Mouse (Mus musculus) small intestine, adult 2 months (tissue): ENCODE measurements at regions not wholly inside any gene's neighbourhood (a gene's known extent, or its start where the extent isn't known, plus 50 kb on each side); places are given as distances from the start of the nearest gene placed in this dataset.

Experiments used
- CTCF ChIP-seq: fragments of 200-500 bp; IDR thresholded peaks from 2 replicates; pipeline ENCODE4 v1.5.1; 2012; ENCODE audit warnings: low read depth, mild to moderate bottlenecking, control low read depth, inconsistent platforms, low read length, moderate library complexity, mixed read lengths; ENCODE audit not compliant: insufficient replicate concordance, insufficient read length; ENCODE audit errors: extremely low read depth
- POLR2A ChIP-seq: fragments of 200-500 bp; IDR thresholded peaks from 2 replicates; pipeline ENCODE4 v1.6.1; 2012; ENCODE audit warnings: low read depth, mild to moderate bottlenecking, control low read depth, inconsistent platforms, low read length, moderate library complexity

GRCm38 (mm10) chr5:51757864-51758263 is 190.3 kb upstream of the Ppargc1a start:
- TF ChIP-seq CTCF: no peak
- no peak for TF ChIP-seq POLR2A
